Mouse (Mus musculus) heart, adult 2 months (tissue): ENCODE measurements around the gene Pltp. TPM values are rescaled to one million over a fixed set of nuclear protein-coding genes. Genes with fewer than 3 reads are reported as not detected.
"Not testable (repeated sequence)": the region's sequence is repeated elsewhere in the genome, so short reads cannot be mapped to it uniquely, and the experiment has no call there.

Source experiments
- DNase-seq, 2 experiments: peaks; one replicate each; pipeline ENCODE4 v3.0.0; 2021
- H3K27ac ChIP-seq: fragments of 200-600 bp; 2 replicates; pipeline ENCODE4 v1.8.1; 2022
- H3K27me3 ChIP-seq: fragments of 200-500 bp; 2 replicates; pipeline ENCODE4 v1.6.1; 2012; ENCODE audit warnings: mild to moderate bottlenecking, low read length, inconsistent platforms, mixed read lengths; ENCODE audit not compliant: control insufficient read depth, insufficient read depth
- H3K36me3 ChIP-seq: fragments of 200-500 bp; 2 replicates; pipeline ENCODE4 v1.6.1; 2012; ENCODE audit warnings: low read length, inconsistent platforms; ENCODE audit not compliant: control insufficient read depth, insufficient read depth
- H3K4me1 ChIP-seq: fragments of 200-500 bp; 2 replicates; pipeline ENCODE4 v1.6.1; 2011; ENCODE audit warnings: low read length; ENCODE audit not compliant: control insufficient read depth, insufficient read depth
- H3K4me3 ChIP-seq: fragments of 200-600 bp; 2 replicates; pipeline ENCODE4 v1.8.1; 2022
- H3K79me2 ChIP-seq: fragments of 200-500 bp; replicated peaks from 2 replicates; pipeline ENCODE4 v1.6.1; 2012; ENCODE audit warnings: mild to moderate bottlenecking, inconsistent platforms, low read length, moderate library complexity, mixed read lengths; ENCODE audit not compliant: control insufficient read depth, insufficient read depth
- H3K9ac ChIP-seq: fragments of 200-500 bp; 2 replicates; pipeline ENCODE4 v1.6.1; 2012; ENCODE audit warnings: low read depth, mild to moderate bottlenecking, control low read depth, inconsistent platforms, low read length, mixed read lengths
- CTCF ChIP-seq: fragments of 200-600 bp; IDR thresholded peaks from 2 replicates; pipeline ENCODE4 v1.8.1; 2022; ENCODE audit warnings: antibody characterized with exemption, mild to moderate bottlenecking, moderate library complexity
- EP300 ChIP-seq: fragments of 200-500 bp; IDR thresholded peaks from 2 replicates; pipeline ENCODE4 v1.6.1; 2011; ENCODE audit warnings: low read depth, low read length, control low read depth; ENCODE audit not compliant: insufficient read depth
- POLR2A ChIP-seq: fragments of 200-500 bp; IDR thresholded peaks from 2 replicates; pipeline ENCODE4 v1.6.1; 2011; ENCODE audit warnings: mild to moderate bottlenecking, low read depth, low read length, control low read depth; ENCODE audit not compliant: insufficient read depth
- WGBS: fragments of 180-500 bp; shearing (Covaris S2); methylation state at CpG from one replicate; pipeline ENCODE4 v1.1.7; 2018; 5-methylcytosine and 5-hydroxymethylcytosine counted together
- intact Hi-C: fragments of 180-260 bp; cut with DNase I; formaldehyde crosslinking; loops from one replicate; pipeline ENCODE4 v1.15.1; 2025
- polyA plus RNA-seq: library from polyadenylated mRNA; depleted of rRNA; stranded (reverse); fragments of >200 nt; gene quantifications from 2 replicates; pipeline ENCODE4 v1.2.3, GENCODE M21; 2012
- total RNA-seq, 2 experiments: library from RNA; stranded (reverse); gene quantifications; 2 replicates each; pipeline ENCODE4 v1.2.3; 2021

Pltp gene
- total and polyA plus RNA-seq, 3 experiments, result 33.8 to 71.2 (median 36.1) TPM

GRCm38 (mm10) chr2:164882619-164883018 is 25.1 kb upstream of the Pltp start:
- no peak overlapping the region for H3K4me3 ChIP-seq
- no peak overlapping the region for H3K9ac ChIP-seq
- TF ChIP-seq EP300, result no peak
- no peak for TF ChIP-seq POLR2A
- no peak for TF ChIP-seq CTCF
- peaks cover 7% of the 10 kb centered on the region; the same call in 1 of the 2 replicates for H3K36me3 ChIP-seq
- peaks cover 2% of the 10 kb centered on the region for H3K79me2 ChIP-seq
- H3K27ac ChIP-seq, result no peak overlapping the region
- no peaks in the 10 kb centered on the region for H3K27me3 ChIP-seq
- no peak for DNase-seq
- peaks cover 10% of the 10 kb centered on the region for H3K4me1 ChIP-seq
- intact Hi-C loops, result no loop called here
- 76% methylated on average over 9 of the region's 9 CpGs for WGBS

- Histone ChIP-seq H3K27ac (peak overlapping the region; percentile 100), H3K4me3 (peak overlapping the region; percentile 100), H3K27me3 (no peaks in the 10 kb centered on the region), H3K4me1 (peaks cover 15% of the 10 kb centered on the region), H3K36me3 (peaks cover 6% of the 10 kb centered on the region; the same call in 1 of the 2 replicates), H3K79me2 (peaks cover 2% of the 10 kb centered on the region), H3K9ac (peak overlapping the region; percentile 96)
- intact Hi-C loops, result loop anchor here (1.0 to 2.0 kb wide), 3 partner anchors 23 to 47 kb away; partner anchors contain the start of genes Ctsa, Neurl2, Pltp and Zfp335
- TF ChIP-seq CTCF (no peak), POLR2A (peak; percentile 100), EP300 (peak; percentile 96)
- under 1% methylated on average over 72 of the region's 72 CpGs for WGBS
- DNase-seq, result peak; percentile 93 to 95
Observed at GRCm38 (mm10) chr2:164879568-164880277, 22.2 kb upstream of the Pltp start.

GRCm38 (mm10) chr2:164879228-164879567 is 21.7 kb upstream of the Pltp start, which contains the start of gene Pcif1:
Pcif1 (plus strand) TSS chr2:164879304.
- WGBS, result 1% methylated on average over 40 of the region's 40 CpGs
- TF ChIP-seq POLR2A (peak; percentile 74), CTCF (no peak), EP300 (peak; percentile 55; the same call in 1 of the 2 replicates)
- intact Hi-C loops, result loop anchor here (1.0 to 2.0 kb wide), 2 partner anchors 22 to 32 kb away; partner anchors contain the start of genes Pltp and Zfp335
- Histone ChIP-seq H3K27me3 (no peaks in the 10 kb centered on the region), H3K36me3 (peaks cover 6% of the 10 kb centered on the region; the same call in 1 of the 2 replicates), H3K79me2 (peaks cover 2% of the 10 kb centered on the region), H3K9ac (peak within 1 kb of the TSS; percentile 96), H3K4me3 (peak within 1 kb of the TSS; percentile 100), H3K4me1 (peaks cover 18% of the 10 kb centered on the region), H3K27ac (peak within 1 kb of the TSS; percentile 100)
- peak; percentile 92 to 97 for DNase-seq

- intact Hi-C loops, result loop anchor here (1.0 to 2.0 kb wide), 2 partner anchors 22 to 33 kb away; partner anchors contain the start of genes Pltp and Zfp335
- peak; percentile 69 to 76 for DNase-seq
- Histone ChIP-seq H3K4me3 (peak overlapping the region; percentile 100), H3K27me3 (no peaks in the 10 kb centered on the region), H3K79me2 (peaks cover 2% of the 10 kb centered on the region), H3K36me3 (peaks cover 6% of the 10 kb centered on the region; the same call in 1 of the 2 replicates), H3K4me1 (peaks cover 18% of the 10 kb centered on the region), H3K27ac (peak overlapping the region; percentile 100), H3K9ac (peak overlapping the region; percentile 71)
- peak; percentile 52 for TF ChIP-seq CTCF
- TF ChIP-seq POLR2A, result peak; percentile 69
- peak; percentile 48 for TF ChIP-seq EP300
- 2% methylated on average over 28 of the region's 28 CpGs for WGBS
Observed at GRCm38 (mm10) chr2:164878509-164879227, 21.2 kb upstream of the Pltp start.

GRCm38 (mm10) chr2:164877376-164878215 is 20.1 kb upstream of the Pltp start:
- intact Hi-C loops, result loop anchor here (2.0 kb wide), 1 partner anchor 21 kb away; the partner anchor contains the start of gene Pltp
- H3K79me2 ChIP-seq, H3K9ac ChIP-seq, H3K27me3 ChIP-seq, DNase-seq, H3K36me3 ChIP-seq, H3K4me3 ChIP-seq: not testable (repeated sequence)
- H3K4me1 ChIP-seq, result peaks cover 18% of the 10 kb centered on the region
- peak overlapping the region; percentile 100 for H3K27ac ChIP-seq
- peak; percentile 44 for TF ChIP-seq CTCF
- WGBS, result 78% methylated on average over 11 of the region's 11 CpGs
